Mouse (Mus musculus): ENCODE measurements around the gene Rcsd1.
A peak's percentile ranks its signal among the peaks of the same experiment; 100 is the strongest.

Rcsd1 gene

GRCm38 (mm10) chr1:165636289-165636688, 73.3 kb downstream of the Rcsd1 start:
- TF ChIP-seq GATA4 (IDR thresholded peaks at IDR 0.05; ENCODE audit: insufficient replicate concordance, low read length): no peak

- TF ChIP-seq GATA4 (IDR thresholded peaks at IDR 0.05; ENCODE audit: insufficient replicate concordance, low read length): no peak
Observed at GRCm38 (mm10) chr1:165635055-165635897, 74.3 kb downstream of the Rcsd1 start.

GRCm38 (mm10) chr1:165634151-165634884, 75.2 kb downstream of the Rcsd1 start, which contains the start of gene Mpzl1:
TSS of gene Mpzl1 (minus strand) at chr1:165634538.
- peak; percentile 4; the same call in 1 of the 2 replicates for TF ChIP-seq GATA4 (IDR thresholded peaks at IDR 0.05; ENCODE audit: insufficient replicate concordance, low read length)

- no peak for TF ChIP-seq GATA4 (IDR thresholded peaks at IDR 0.05; ENCODE audit: insufficient replicate concordance, low read length)
Observed at GRCm38 (mm10) chr1:165633345-165633744, 76.2 kb downstream of the Rcsd1 start.

GRCm38 (mm10) chr1:165631136-165631535, 78.4 kb downstream of the Rcsd1 start:
- TF ChIP-seq GATA4 (IDR thresholded peaks at IDR 0.05; ENCODE audit: insufficient replicate concordance, low read length): no peak

- no peak for TF ChIP-seq GATA4 (IDR thresholded peaks at IDR 0.05; ENCODE audit: insufficient replicate concordance, low read length)
Observed at GRCm38 (mm10) chr1:165629975-165630374, 79.6 kb downstream of the Rcsd1 start.

GRCm38 (mm10) chr1:165628603-165629002, 81.0 kb downstream of the Rcsd1 start:
- TF ChIP-seq GATA4 (IDR thresholded peaks at IDR 0.05; ENCODE audit: insufficient replicate concordance, low read length): no peak

GRCm38 (mm10) chr1:165625896-165626295, 83.7 kb downstream of the Rcsd1 start:
- TF ChIP-seq GATA4 (IDR thresholded peaks at IDR 0.05; ENCODE audit: insufficient replicate concordance, low read length): no peak

- TF ChIP-seq GATA4 (IDR thresholded peaks at IDR 0.05; ENCODE audit: insufficient replicate concordance, low read length): no peak
Observed at GRCm38 (mm10) chr1:165625058-165625457, 84.5 kb downstream of the Rcsd1 start.

- peak; percentile 80; the same call in 1 of the 2 replicates for TF ChIP-seq GATA4 (IDR thresholded peaks at IDR 0.05; ENCODE audit: insufficient replicate concordance, low read length)
Observed at GRCm38 (mm10) chr1:165618201-165618624, 91.3 kb downstream of the Rcsd1 start.

GRCm38 (mm10) chr1:165617166-165617891, 92.2 kb downstream of the Rcsd1 start:
- peak; percentile 61; the same call in 1 of the 2 replicates for TF ChIP-seq GATA4 (IDR thresholded peaks at IDR 0.05; ENCODE audit: insufficient replicate concordance, low read length)

GRCm38 (mm10) chr1:165616652-165617051, 92.9 kb downstream of the Rcsd1 start:
- TF ChIP-seq GATA4 (IDR thresholded peaks at IDR 0.05; ENCODE audit: insufficient replicate concordance, low read length): no peak

GRCm38 (mm10) chr1:165614793-165615192, 94.8 kb downstream of the Rcsd1 start:
- no peak for TF ChIP-seq GATA4 (IDR thresholded peaks at IDR 0.05; ENCODE audit: insufficient replicate concordance, low read length)

GRCm38 (mm10) chr1:165613926-165614325, 95.6 kb downstream of the Rcsd1 start:
- TF ChIP-seq GATA4 (IDR thresholded peaks at IDR 0.05; ENCODE audit: insufficient replicate concordance, low read length): no peak

- no peak for TF ChIP-seq GATA4 (IDR thresholded peaks at IDR 0.05; ENCODE audit: insufficient replicate concordance, low read length)
Observed at GRCm38 (mm10) chr1:165612714-165613113, 96.8 kb downstream of the Rcsd1 start.

Data from liver, adult (tissue).